Mouse (Mus musculus): ENCODE data around the gene Gm42417. TPM values are rescaled to one million over a fixed set of nuclear protein-coding genes. Genes with fewer than 3 reads are reported as not detected.

Gene Gm42417
- polyA plus RNA-seq, 1 experiment from 2014 or later: not detected

- Histone ChIP-seq H3K9ac (replicated peaks; ENCODE audit: low read depth, low read length) (no peak overlapping the region), H3K4me2 (replicated peaks; ENCODE audit: low read depth, low read length) (no peak overlapping the region), H3K4me1 (ENCODE audit: control insufficient read depth, insufficient read depth, low read length) (peaks cover 11% of the 10 kb centered on the region; the same call in 1 of the 2 replicates), H3K4me3 (ENCODE audit: low read depth, low read length) (no peak overlapping the region), H3K27me3 (ENCODE audit: control insufficient read depth, insufficient read depth, low read length) (no peaks in the 10 kb centered on the region), H3K9me3 (ENCODE audit: control insufficient read depth, low read depth, low read length) (no peaks in the 10 kb centered on the region), H3K36me3 (ENCODE audit: control insufficient read depth, insufficient read depth, low read length) (no peaks in the 10 kb centered on the region), H3K27ac (ENCODE audit: low read length) (no peak overlapping the region)
- WGBS: 53% methylated on average over 6 of the region's 6 CpGs
- ATAC-seq (ENCODE audit: insufficient number of reproducible peaks, insufficient read depth, low FRiP score, low read depth): no peak
Measured at GRCm38 (mm10) chr1:36560903-36561302, 21.7 kb upstream of the Gm42417 start.

DNA sequence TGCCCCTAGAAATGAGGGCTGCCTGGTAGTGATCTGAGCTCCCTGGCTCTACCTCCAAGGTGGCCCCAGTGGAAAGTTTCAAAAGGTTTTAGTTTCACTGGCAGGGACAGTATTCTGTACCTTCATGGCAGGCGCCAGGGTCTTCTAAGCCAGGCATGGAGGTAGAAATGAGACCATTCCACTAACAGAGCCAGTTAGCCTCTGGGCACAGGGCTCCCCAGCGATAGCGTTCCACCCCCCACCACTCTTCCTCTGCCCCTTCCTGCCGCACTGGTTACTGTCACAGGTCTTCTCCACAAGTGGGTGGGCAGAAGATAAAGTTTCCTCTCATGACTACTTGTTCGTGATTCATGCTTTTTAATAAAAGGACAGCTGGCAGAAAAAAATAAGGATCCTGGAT lies 20.7 kb upstream of the Gm42417 start:
- WGBS: 60% methylated on average over 5 of the region's 5 CpGs
- H3K4me3 ChIP-seq (ENCODE audit: low read depth, low read length): no peak overlapping the region
- peaks cover 20% of the 10 kb centered on the region for H3K4me1 ChIP-seq (ENCODE audit: control insufficient read depth, insufficient read depth, low read length)
- no peak overlapping the region for H3K9ac ChIP-seq (replicated peaks; ENCODE audit: low read depth, low read length)
- H3K36me3 ChIP-seq (ENCODE audit: control insufficient read depth, insufficient read depth, low read length): peaks cover 7% of the 10 kb centered on the region; the same call in 1 of the 2 replicates
- no peak for ATAC-seq (ENCODE audit: insufficient number of reproducible peaks, insufficient read depth, low FRiP score, low read depth)
- no peaks in the 10 kb centered on the region for H3K9me3 ChIP-seq (ENCODE audit: control insufficient read depth, low read depth, low read length)
- H3K27me3 ChIP-seq (ENCODE audit: control insufficient read depth, insufficient read depth, low read length): no peaks in the 10 kb centered on the region
- no peak overlapping the region for H3K27ac ChIP-seq (ENCODE audit: low read length)
- H3K4me2 ChIP-seq (replicated peaks; ENCODE audit: low read depth, low read length): no peak overlapping the region

- Histone ChIP-seq H3K9ac (replicated peaks; ENCODE audit: low read depth, low read length) (peak overlapping the region; percentile 96), H3K4me3 (ENCODE audit: low read depth, low read length) (peak overlapping the region; percentile 91; the same call in 1 of the 2 replicates)
Measured at GRCm38 (mm10) chr1:36559256-36559655, 20.0 kb upstream of the Gm42417 start.

DNA sequence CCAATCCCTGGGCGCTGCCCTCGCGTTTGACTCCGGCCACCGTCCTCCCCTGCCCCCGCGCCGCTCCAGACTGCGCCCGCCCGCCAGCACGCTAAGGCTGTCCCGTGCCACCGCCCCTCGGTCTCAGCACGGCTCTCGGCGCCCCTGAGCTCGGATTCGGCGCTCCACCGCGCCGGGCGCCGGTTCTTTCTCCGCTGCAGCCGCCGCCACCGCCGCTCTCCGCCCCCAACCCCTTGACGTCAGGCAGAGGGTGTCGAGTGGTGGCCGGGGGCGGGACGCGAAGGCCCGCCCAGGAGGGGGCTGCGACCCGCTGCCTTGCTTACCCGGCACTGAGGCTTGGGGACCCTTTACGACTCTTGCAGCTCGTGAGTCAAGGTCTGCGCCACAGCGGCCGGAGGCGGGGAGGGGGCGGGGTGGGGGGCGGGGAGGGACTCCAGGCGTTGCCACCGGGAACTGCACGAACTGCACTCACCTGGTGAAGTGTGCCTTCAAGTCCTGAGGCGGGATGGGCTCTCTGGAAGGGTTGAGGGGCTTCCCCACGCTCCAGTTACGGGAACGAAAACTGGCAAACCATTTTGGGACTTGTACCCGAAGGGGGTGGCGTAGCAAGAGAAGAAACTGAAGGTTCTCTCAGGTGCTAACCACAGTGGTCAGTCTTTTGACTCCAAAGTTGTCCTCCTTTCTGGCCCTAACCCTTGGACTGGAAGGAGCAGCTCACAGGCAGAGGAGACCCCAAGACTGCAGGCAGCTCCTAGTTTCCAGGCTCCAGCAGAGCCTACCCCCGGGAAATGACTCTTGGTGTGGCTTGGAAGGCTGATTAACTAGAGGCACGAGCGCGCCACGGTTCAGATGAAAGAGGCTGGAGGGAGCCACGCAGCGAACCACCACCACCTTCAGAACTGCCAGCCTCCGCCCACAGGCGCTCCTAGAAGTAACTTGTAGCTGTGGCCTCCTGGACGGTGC lies 19.1 kb upstream of the Gm42417 start, which contains the start of gene Sema4c:
TSS of gene Sema4c (minus strand) at position 319 of the 963 bp plus-strand sequence.
- peak; percentile 68 for ATAC-seq (ENCODE audit: insufficient number of reproducible peaks, insufficient read depth, low FRiP score, low read depth)

More at GRCm38 (mm10) chr1:36559256-36559655, 20.0 kb upstream of the Gm42417 start:
- no peaks in the 10 kb centered on the region for H3K27me3 ChIP-seq (ENCODE audit: control insufficient read depth, insufficient read depth, low read length)
- H3K27ac ChIP-seq (ENCODE audit: low read length): peak overlapping the region; percentile 99; the same call in 1 of the 2 replicates
- H3K4me2 ChIP-seq (replicated peaks; ENCODE audit: low read depth, low read length): peak overlapping the region; percentile 82
- peaks cover 27% of the 10 kb centered on the region for H3K4me1 ChIP-seq (ENCODE audit: control insufficient read depth, insufficient read depth, low read length)
- no peaks in the 10 kb centered on the region for H3K9me3 ChIP-seq (ENCODE audit: control insufficient read depth, low read depth, low read length)
- 19% methylated on average over 4 of the region's 4 CpGs for whole genome bisulfite sequencing
- H3K36me3 ChIP-seq (ENCODE audit: control insufficient read depth, insufficient read depth, low read length): peaks cover 13% of the 10 kb centered on the region
- no peak for ATAC-seq (ENCODE audit: insufficient number of reproducible peaks, insufficient read depth, low FRiP score, low read depth)

DNA sequence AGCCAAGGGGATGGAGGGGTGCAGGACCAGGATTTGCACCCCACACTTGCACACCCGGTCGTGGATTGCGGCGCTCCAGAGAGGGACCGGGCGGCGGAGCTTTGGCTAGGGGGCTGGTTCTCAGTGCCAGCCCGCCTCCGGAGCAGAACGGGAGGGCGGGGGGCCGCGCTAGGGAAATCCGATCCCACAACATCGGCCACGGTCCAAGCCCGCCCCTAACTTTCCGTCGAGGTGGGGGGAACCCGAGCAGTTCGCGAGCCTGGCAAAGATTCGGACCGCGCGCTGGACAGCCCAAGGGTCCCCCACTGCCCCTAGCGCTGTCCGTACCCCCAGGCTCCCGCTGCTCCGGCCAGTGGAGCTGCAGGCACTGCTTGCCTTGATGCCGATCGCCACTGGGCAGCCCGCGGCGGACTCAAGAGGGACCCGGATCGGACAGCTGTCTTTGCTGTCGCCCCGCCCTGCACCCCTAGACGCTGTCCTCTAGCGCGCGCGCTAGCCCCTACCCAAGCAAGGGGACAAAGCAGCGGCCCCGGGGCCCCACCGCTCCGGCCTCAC lies 18.3 kb upstream of the Gm42417 start:
- Histone ChIP-seq H3K9me3 (ENCODE audit: control insufficient read depth, low read depth, low read length) (no peaks in the 10 kb centered on the region), H3K27ac (ENCODE audit: low read length) (peak overlapping the region; percentile 99), H3K4me2 (replicated peaks; ENCODE audit: low read depth, low read length) (peak overlapping the region; percentile 82), H3K36me3 (ENCODE audit: control insufficient read depth, insufficient read depth, low read length) (peaks cover 30% of the 10 kb centered on the region), H3K9ac (replicated peaks; ENCODE audit: low read depth, low read length) (peak overlapping the region; percentile 96), H3K4me1 (ENCODE audit: control insufficient read depth, insufficient read depth, low read length) (peaks cover 31% of the 10 kb centered on the region), H3K27me3 (ENCODE audit: control insufficient read depth, insufficient read depth, low read length) (no peaks in the 10 kb centered on the region), H3K4me3 (ENCODE audit: low read depth, low read length) (peak overlapping the region; percentile 91)
- 0% methylated on average over 42 of the region's 48 CpGs for WGBS
- peak; percentile 78 for ATAC-seq (ENCODE audit: insufficient number of reproducible peaks, insufficient read depth, low FRiP score, low read depth)

More for the DNA sequence above, 19.1 kb upstream of the Gm42417 start, which contains the start of gene Sema4c:
- peak within 1 kb of the TSS; percentile 96 for H3K9ac ChIP-seq (replicated peaks; ENCODE audit: low read depth, low read length)
- WGBS: 2% methylated on average over 67 of the region's 69 CpGs
- peaks cover 31% of the 10 kb centered on the region for H3K4me1 ChIP-seq (ENCODE audit: control insufficient read depth, insufficient read depth, low read length)
- peaks cover 22% of the 10 kb centered on the region for H3K36me3 ChIP-seq (ENCODE audit: control insufficient read depth, insufficient read depth, low read length)
- H3K9me3 ChIP-seq (ENCODE audit: control insufficient read depth, low read depth, low read length): no peaks in the 10 kb centered on the region
- H3K4me2 ChIP-seq (replicated peaks; ENCODE audit: low read depth, low read length): peak within 1 kb of the TSS; percentile 82
- H3K27me3 ChIP-seq (ENCODE audit: control insufficient read depth, insufficient read depth, low read length): no peaks in the 10 kb centered on the region
- peak within 1 kb of the TSS; percentile 99 for H3K27ac ChIP-seq (ENCODE audit: low read length)
- H3K4me3 ChIP-seq (ENCODE audit: low read depth, low read length): peak within 1 kb of the TSS; percentile 91

DNA sequence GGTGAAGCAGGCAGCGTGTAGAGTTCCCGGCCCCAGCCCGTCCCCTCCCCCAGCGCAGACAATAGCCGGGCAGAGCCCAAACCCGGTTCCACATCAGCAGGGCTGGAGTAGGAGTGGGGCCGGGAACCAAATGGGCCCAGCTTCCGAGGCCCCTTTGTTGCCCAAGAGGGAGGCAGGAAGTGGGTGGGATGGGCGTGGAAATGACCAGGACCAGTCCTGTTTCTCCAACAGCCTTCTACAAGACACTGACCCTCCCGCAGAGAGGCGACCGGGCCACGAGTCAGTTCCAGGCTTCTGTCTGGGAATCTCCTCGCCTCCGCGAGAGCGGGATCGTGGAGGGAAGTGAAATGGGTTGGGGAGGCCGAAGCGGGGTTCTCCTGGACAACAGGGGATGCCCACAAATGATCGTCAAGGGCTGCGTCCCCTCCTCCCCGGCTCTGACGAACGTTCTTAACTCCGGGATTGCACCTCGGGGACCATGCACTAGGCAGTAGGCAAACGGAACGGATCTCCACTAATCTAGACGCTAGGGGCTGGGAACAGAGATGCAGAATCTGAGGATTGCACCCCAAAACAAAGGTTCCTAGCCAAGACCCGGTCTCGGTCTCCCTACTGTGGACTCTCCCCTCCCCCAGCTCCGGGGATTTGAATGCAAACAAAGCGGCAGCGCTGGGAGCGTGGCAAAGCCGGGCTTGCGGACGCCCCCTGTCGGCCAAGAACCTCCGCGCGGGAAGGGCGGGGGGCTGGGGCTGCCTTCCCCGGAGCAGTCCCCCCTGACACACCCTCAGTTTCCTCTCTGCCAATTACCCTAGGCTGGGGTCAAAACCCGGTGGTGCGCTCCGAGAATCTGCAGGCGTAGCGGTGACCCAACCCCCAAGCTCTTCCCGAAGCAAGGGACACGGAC lies 17.6 kb upstream of the Gm42417 start:
- Histone ChIP-seq H3K27ac (ENCODE audit: low read length) (peak overlapping the region; percentile 99), H3K9me3 (ENCODE audit: control insufficient read depth, low read depth, low read length) (no peaks in the 10 kb centered on the region), H3K4me2 (replicated peaks; ENCODE audit: low read depth, low read length) (peak overlapping the region; percentile 82), H3K4me3 (ENCODE audit: low read depth, low read length) (peak overlapping the region; percentile 91), H3K36me3 (ENCODE audit: control insufficient read depth, insufficient read depth, low read length) (peaks cover 38% of the 10 kb centered on the region), H3K4me1 (ENCODE audit: control insufficient read depth, insufficient read depth, low read length) (peaks cover 31% of the 10 kb centered on the region), H3K27me3 (ENCODE audit: control insufficient read depth, insufficient read depth, low read length) (no peaks in the 10 kb centered on the region), H3K9ac (replicated peaks; ENCODE audit: low read depth, low read length) (peak overlapping the region; percentile 96)
- WGBS: under 1% methylated on average over 52 of the region's 52 CpGs
- peak; percentile 73 for ATAC-seq (ENCODE audit: insufficient number of reproducible peaks, insufficient read depth, low FRiP score, low read depth)

- Histone ChIP-seq H3K4me3 (ENCODE audit: low read depth, low read length) (peak overlapping the region; percentile 91), H3K36me3 (ENCODE audit: control insufficient read depth, insufficient read depth, low read length) (peaks cover 47% of the 10 kb centered on the region), H3K27ac (ENCODE audit: low read length) (peak overlapping the region; percentile 99), H3K4me1 (ENCODE audit: control insufficient read depth, insufficient read depth, low read length) (peaks cover 31% of the 10 kb centered on the region), H3K9me3 (ENCODE audit: control insufficient read depth, low read depth, low read length) (no peaks in the 10 kb centered on the region), H3K9ac (replicated peaks; ENCODE audit: low read depth, low read length) (peak overlapping the region; percentile 96), H3K27me3 (ENCODE audit: control insufficient read depth, insufficient read depth, low read length) (no peaks in the 10 kb centered on the region), H3K4me2 (replicated peaks; ENCODE audit: low read depth, low read length) (peak overlapping the region; percentile 82)
- no peak for ATAC-seq (ENCODE audit: insufficient number of reproducible peaks, insufficient read depth, low FRiP score, low read depth)
- 4% methylated on average over 8 of the region's 8 CpGs for WGBS
Measured at GRCm38 (mm10) chr1:36555798-36556395, 16.7 kb upstream of the Gm42417 start.

All from stomach, embryonic 14.5 days (tissue).